Mouse (Mus musculus) gastrocnemius, adult 2 months (tissue): Measurements from ENCODE around the gene Zscan2. TPM values are rescaled to one million over a fixed set of nuclear protein-coding genes. Genes with fewer than 3 reads are reported as not detected.

ENCODE experiments used
- DNase-seq: peaks from one replicate; pipeline ENCODE4 v3.0.0; 2022
- H3K27ac ChIP-seq: fragments of 200-600 bp; 2 replicates; pipeline ENCODE4 v1.8.1; 2022; ENCODE audit warnings: mild to moderate bottlenecking
- H3K4me3 ChIP-seq: fragments of 200-600 bp; 2 replicates; pipeline ENCODE4 v1.8.1; 2022; ENCODE audit warnings: mild to moderate bottlenecking, moderate library complexity
- CTCF ChIP-seq: fragments of 200-600 bp; IDR thresholded peaks from 2 replicates; pipeline ENCODE4 v1.8.1; 2022; ENCODE audit warnings: antibody characterized with exemption, mild to moderate bottlenecking, moderate library complexity
- intact Hi-C: fragments of 180-260 bp; cut with DNase I; formaldehyde crosslinking; loops from one replicate; pipeline ENCODE4 v1.15.1; 2025
- total RNA-seq, 2 experiments: library from RNA; stranded (reverse); gene quantifications; 2 replicates each; pipeline ENCODE4 v1.2.3; 2021

Gene Zscan2
- total RNA-seq, 2 experiments from 2014 or later = 1.3 to 1.7 TPM

GRCm38 (mm10) chr7:80894815-80895519, 34.2 kb downstream of the Zscan2 start:
- no peak for DNase-seq
- intact Hi-C loops = no loop called here
- H3K27ac ChIP-seq = peak overlapping the region; percentile 70

GRCm38 (mm10) chr7:80897134-80897533, 36.4 kb downstream of the Zscan2 start:
- intact Hi-C loops = no loop called here
- DNase-seq = no peak
- H3K27ac ChIP-seq = no peak overlapping the region
- H3K4me3 ChIP-seq = no peak overlapping the region
- no peak for TF ChIP-seq CTCF

More at GRCm38 (mm10) chr7:80894815-80895519, 34.2 kb downstream of the Zscan2 start:
- TF ChIP-seq CTCF = no peak
- no peak overlapping the region for H3K4me3 ChIP-seq

GRCm38 (mm10) chr7:80897721-80898120, 37.0 kb downstream of the Zscan2 start:
- no peak for DNase-seq
- H3K27ac ChIP-seq = no peak overlapping the region
- H3K4me3 ChIP-seq = no peak overlapping the region
- intact Hi-C loops = no loop called here
- no peak for TF ChIP-seq CTCF

GRCm38 (mm10) chr7:80900944-80901501, 40.3 kb downstream of the Zscan2 start, which contains the start of gene Wdr73:
Gene Wdr73, minus strand, starts transcription at chr7:80901269.
- no peak for TF ChIP-seq CTCF
- intact Hi-C loops = loop anchor here (2.0 kb wide), 1 partner anchor 92 kb away; the partner anchor contains the start of gene Zfp592
- Histone ChIP-seq H3K4me3 (peak within 1 kb of the TSS; percentile 74), H3K27ac (peak within 1 kb of the TSS; percentile 84)
- peak; percentile 94 for DNase-seq

GRCm38 (mm10) chr7:80901541-80902274, 41.0 kb downstream of the Zscan2 start:
- peak overlapping the region; percentile 84 for H3K27ac ChIP-seq
- no peak for TF ChIP-seq CTCF
- intact Hi-C loops = loop anchor here (2.0 kb wide), 1 partner anchor 91 kb away; the partner anchor contains the start of gene Zfp592
- DNase-seq = no peak
- peak overlapping the region; percentile 74 for H3K4me3 ChIP-seq

- Histone ChIP-seq H3K4me3 (peak overlapping the region; percentile 77), H3K27ac (peak overlapping the region; percentile 66; the same call in 1 of the 2 replicates)
- TF ChIP-seq CTCF = no peak
- intact Hi-C loops = no loop called here
- no peak for DNase-seq
These were observed 43.1 kb downstream of the Zscan2 start for GRCm38 (mm10) chr7:80903625-80904422.

GRCm38 (mm10) chr7:80904921-80905515, 44.3 kb downstream of the Zscan2 start, which contains the start of gene Nmb:
Gene Nmb, minus strand, starts transcription at chr7:80905076.
- Histone ChIP-seq H3K27ac (peak within 1 kb of the TSS; percentile 66), H3K4me3 (peak within 1 kb of the TSS; percentile 77)
- no peak for TF ChIP-seq CTCF
- DNase-seq = peak; percentile 82
- intact Hi-C loops = no loop called here

GRCm38 (mm10) chr7:80911053-80911452, 50.3 kb downstream of the Zscan2 start:
- intact Hi-C loops = no loop called here
- no peak overlapping the region for H3K4me3 ChIP-seq
- no peak for TF ChIP-seq CTCF
- DNase-seq = no peak
- no peak overlapping the region for H3K27ac ChIP-seq

- Histone ChIP-seq H3K27ac (no peak overlapping the region), H3K4me3 (no peak overlapping the region)
- TF ChIP-seq CTCF = no peak
- intact Hi-C loops = no loop called here
- no peak for DNase-seq
These were observed 51.8 kb downstream of the Zscan2 start for GRCm38 (mm10) chr7:80912496-80912895.

GRCm38 (mm10) chr7:80917916-80918465, 57.3 kb downstream of the Zscan2 start:
- no peak for DNase-seq
- intact Hi-C loops = no loop called here
- TF ChIP-seq CTCF = no peak
- H3K27ac ChIP-seq = no peak overlapping the region
- H3K4me3 ChIP-seq = no peak overlapping the region

GRCm38 (mm10) chr7:80918982-80919646, 58.4 kb downstream of the Zscan2 start:
- intact Hi-C loops = no loop called here
- no peak for DNase-seq
- no peak overlapping the region for H3K4me3 ChIP-seq
- no peak overlapping the region for H3K27ac ChIP-seq
- no peak for TF ChIP-seq CTCF
